Mouse (Mus musculus) erythroblast, embryonic 14.5 days (primary cell): ENCODE results near the gene Cep128.
"Not testable (repeated sequence)": the region's sequence is repeated elsewhere in the genome, so short reads cannot be mapped to it uniquely, and the experiment has no call there.

ENCODE experiments used
- GATA1 ChIP-seq: IDR thresholded peaks from 2 replicates; pipeline ENCODE4 v1.6.1; 2012; ENCODE audit warnings: low read length, inconsistent platforms, mixed read lengths
- TAL1 ChIP-seq: IDR thresholded peaks from 3 replicates; pipeline ENCODE4 v1.6.1; 2012; ENCODE audit warnings: low read length, inconsistent platforms, mixed read lengths

DNA sequence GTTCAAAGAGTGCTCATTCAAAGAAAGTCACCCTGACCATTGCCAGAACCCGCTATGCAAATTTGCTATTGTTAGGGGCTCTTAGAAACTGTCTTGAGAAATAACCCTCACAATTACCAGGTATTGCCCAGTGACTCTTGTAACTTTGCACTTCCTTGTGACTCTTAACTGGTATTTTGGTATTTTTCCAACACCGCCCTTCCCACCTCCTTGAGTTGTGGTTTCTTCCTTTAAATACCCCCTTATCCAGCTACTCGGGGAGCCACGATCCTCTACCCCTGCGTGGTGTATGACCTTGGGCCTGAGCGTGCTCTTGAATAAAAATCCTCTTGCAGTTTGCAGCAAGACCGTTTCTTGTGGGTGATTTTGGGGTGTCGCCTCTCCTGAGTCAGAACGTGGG is 407.8 kb downstream of the Cep128 start:
- TF ChIP-seq TAL1, GATA1: not testable (repeated sequence)
